Mouse (Mus musculus) forebrain, embryonic 15.5 days (tissue): Measurements from ENCODE around the gene Magi2. TPM values are rescaled to one million over a fixed set of nuclear protein-coding genes. Genes with fewer than 3 reads are reported as not detected.
A peak's percentile ranks its signal among the peaks of the same experiment; 100 is the strongest.

Source experiments
- ATAC-seq: fragments of 200-750 bp; cut with Nextera tagmentation; replicated peaks from 2 replicates; pipeline ENCODE4 v1.8.0; 2017; ENCODE audit warnings: mild to moderate bottlenecking, moderate TSS enrichment, moderate library complexity
- H3K27ac ChIP-seq: fragments of 300-500 bp; sonication (generic); replicated peaks from 2 replicates; pipeline ENCODE4 v1.5.1; 2015; ENCODE audit warnings: mild to moderate bottlenecking, inconsistent platforms
- H3K27me3 ChIP-seq: fragments of 300-500 bp; sonication (generic); 2 replicates; pipeline ENCODE4 v1.6.1; 2015; ENCODE audit warnings: inconsistent platforms
- H3K36me3 ChIP-seq: fragments of 300-500 bp; sonication (generic); 2 replicates; pipeline ENCODE4 v1.6.1; 2015; ENCODE audit warnings: mild to moderate bottlenecking, inconsistent platforms
- H3K4me1 ChIP-seq: fragments of 300-500 bp; sonication (generic); 2 replicates; pipeline ENCODE4 v1.6.1; 2015; ENCODE audit warnings: inconsistent platforms
- H3K4me2 ChIP-seq: fragments of 300-500 bp; sonication (generic); replicated peaks from 2 replicates; pipeline ENCODE4 v1.6.1; 2015; ENCODE audit warnings: mild to moderate bottlenecking, inconsistent platforms
- H3K4me3 ChIP-seq: fragments of 300-500 bp; sonication (generic); 2 replicates; pipeline ENCODE4 v1.5.1; 2015; ENCODE audit warnings: mild to moderate bottlenecking, inconsistent platforms
- H3K9ac ChIP-seq: fragments of 300-500 bp; sonication (generic); replicated peaks from 2 replicates; pipeline ENCODE4 v1.6.1; 2015; ENCODE audit warnings: mild to moderate bottlenecking, inconsistent platforms
- H3K9me3 ChIP-seq: fragments of 300-500 bp; sonication (generic); 2 replicates; pipeline ENCODE4 v1.6.1; 2016; ENCODE audit warnings: inconsistent platforms
- WGBS: fragments of 180-500 bp; shearing (Covaris S2); methylation state at CpG from one replicate; pipeline ENCODE4 v1.1.7; 2015; ENCODE audit warnings: mixed read lengths; 5-methylcytosine and 5-hydroxymethylcytosine counted together
- polyA plus RNA-seq: library from polyadenylated mRNA; unstranded; fragments of >200 nt; fragmentation: Nextera tagmentation; extraction: Ambion mirVana; gene quantifications from 2 replicates; pipeline ENCODE4 v1.2.1, GENCODE M21; 2015

Gene Magi2
- polyA plus RNA-seq, 1 experiment from 2014 or later = 27.2 TPM

GRCm38 (mm10) chr5:20607503-20607902, 1380.7 kb downstream of the Magi2 start:
- H3K4me3 ChIP-seq = no peak overlapping the region
- H3K9ac ChIP-seq = no peak overlapping the region
- no peak for ATAC-seq
- no peak overlapping the region for H3K4me2 ChIP-seq
- H3K9me3 ChIP-seq = no peaks in the 10 kb centered on the region
- 93% methylated on average over 1 of the region's 1 CpGs for WGBS
- no peaks in the 10 kb centered on the region for H3K27me3 ChIP-seq
- H3K27ac ChIP-seq = no peak overlapping the region
- no peaks in the 10 kb centered on the region for H3K4me1 ChIP-seq
- H3K36me3 ChIP-seq = peaks cover 33% of the 10 kb centered on the region

- Histone ChIP-seq H3K27ac (no peak overlapping the region), H3K9ac (no peak overlapping the region), H3K9me3 (no peaks in the 10 kb centered on the region), H3K27me3 (no peaks in the 10 kb centered on the region), H3K4me3 (no peak overlapping the region), H3K4me2 (no peak overlapping the region), H3K4me1 (no peaks in the 10 kb centered on the region), H3K36me3 (peaks cover 33% of the 10 kb centered on the region)
- 88% methylated on average over 12 of the region's 12 CpGs for WGBS
- ATAC-seq = no peak
These were observed 1382.5 kb downstream of the Magi2 start for GRCm38 (mm10) chr5:20609206-20609935.

DNA sequence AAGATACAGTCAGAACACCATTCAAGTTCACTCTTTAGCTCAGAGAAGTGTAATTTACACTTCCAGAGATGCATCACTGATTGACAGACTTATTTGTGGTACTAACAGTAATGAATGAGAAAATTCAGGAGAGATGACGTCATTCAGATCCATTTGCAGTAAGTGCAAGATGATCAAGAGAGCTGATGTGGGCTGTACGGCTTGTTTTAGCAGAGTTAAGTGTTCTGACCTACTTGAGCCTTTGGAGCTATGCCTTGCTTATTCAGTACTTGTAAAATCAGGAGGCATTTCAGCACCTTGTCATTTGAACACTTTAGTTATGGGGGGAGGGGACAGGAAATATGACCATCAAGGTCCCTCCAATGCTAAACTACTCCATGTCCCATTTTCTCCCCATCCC, 1383.8 kb downstream of the Magi2 start:
- ATAC-seq = no peak
- no peak overlapping the region for H3K9ac ChIP-seq
- H3K4me1 ChIP-seq = no peaks in the 10 kb centered on the region
- no peak overlapping the region for H3K4me2 ChIP-seq
- H3K27ac ChIP-seq = no peak overlapping the region
- no peak overlapping the region for H3K4me3 ChIP-seq
- 79% methylated on average over 2 of the region's 2 CpGs for WGBS
- H3K27me3 ChIP-seq = no peaks in the 10 kb centered on the region
- no peaks in the 10 kb centered on the region for H3K9me3 ChIP-seq
- peaks cover 33% of the 10 kb centered on the region for H3K36me3 ChIP-seq

DNA sequence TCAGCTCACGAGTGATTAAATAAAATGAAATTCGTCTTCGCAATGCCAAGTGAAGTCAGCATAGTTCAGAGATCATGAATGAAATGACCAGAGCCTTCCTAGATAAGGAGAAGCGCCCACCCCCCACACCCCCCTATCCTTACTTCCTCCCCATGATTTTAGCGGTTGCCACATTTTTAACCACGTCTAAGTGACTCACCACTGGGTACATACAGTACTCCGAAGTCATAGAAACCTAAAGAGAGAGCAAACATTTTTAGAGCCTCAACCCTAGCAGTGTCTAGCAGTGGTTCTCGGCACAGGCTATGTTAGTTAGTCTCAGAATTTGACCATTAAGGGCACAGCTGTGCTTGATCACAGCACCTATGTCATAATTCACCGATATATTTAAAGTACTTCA, 1385.8 kb downstream of the Magi2 start:
- Histone ChIP-seq H3K27me3 (no peaks in the 10 kb centered on the region), H3K4me3 (no peak overlapping the region), H3K4me2 (no peak overlapping the region), H3K9me3 (no peaks in the 10 kb centered on the region), H3K27ac (no peak overlapping the region), H3K36me3 (peaks cover 33% of the 10 kb centered on the region), H3K4me1 (no peaks in the 10 kb centered on the region), H3K9ac (no peak overlapping the region)
- 96% methylated on average over 9 of the region's 9 CpGs for WGBS
- ATAC-seq = no peak

DNA sequence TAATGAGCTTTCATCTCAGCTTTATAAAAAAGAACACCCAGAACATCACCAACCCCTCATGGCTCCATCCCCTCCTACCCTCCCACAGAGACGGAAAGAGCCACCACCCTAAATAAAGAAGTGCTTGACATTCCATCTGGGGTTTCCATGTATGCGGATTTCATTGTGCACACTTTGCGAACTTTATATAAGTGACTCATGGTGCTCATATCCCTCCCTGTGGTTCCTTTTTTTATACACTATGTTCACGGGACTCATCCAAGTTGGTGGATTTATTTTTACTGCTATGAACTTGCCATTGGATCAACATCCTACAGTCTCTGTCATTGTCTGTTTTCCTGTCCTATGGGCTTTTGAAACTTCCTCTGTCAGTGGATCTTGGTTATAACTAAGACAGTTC, 1388.1 kb downstream of the Magi2 start:
- Histone ChIP-seq H3K4me1 (no peaks in the 10 kb centered on the region), H3K36me3 (peaks cover 24% of the 10 kb centered on the region), H3K9me3 (no peaks in the 10 kb centered on the region), H3K27me3 (no peaks in the 10 kb centered on the region), H3K27ac (no peak overlapping the region), H3K4me2 (no peak overlapping the region), H3K4me3 (no peak overlapping the region), H3K9ac (no peak overlapping the region)
- 90% methylated on average over 4 of the region's 4 CpGs for WGBS
- ATAC-seq = no peak

GRCm38 (mm10) chr5:20620596-20621511, 1394.0 kb downstream of the Magi2 start:
- Histone ChIP-seq H3K9ac (no peak overlapping the region), H3K36me3 (no peaks in the 10 kb centered on the region), H3K27ac (no peak overlapping the region), H3K4me1 (no peaks in the 10 kb centered on the region), H3K27me3 (no peaks in the 10 kb centered on the region), H3K4me3 (no peak overlapping the region), H3K9me3 (no peaks in the 10 kb centered on the region), H3K4me2 (no peak overlapping the region)
- WGBS = 62% methylated on average over 7 of the region's 7 CpGs
- ATAC-seq = no peak

DNA sequence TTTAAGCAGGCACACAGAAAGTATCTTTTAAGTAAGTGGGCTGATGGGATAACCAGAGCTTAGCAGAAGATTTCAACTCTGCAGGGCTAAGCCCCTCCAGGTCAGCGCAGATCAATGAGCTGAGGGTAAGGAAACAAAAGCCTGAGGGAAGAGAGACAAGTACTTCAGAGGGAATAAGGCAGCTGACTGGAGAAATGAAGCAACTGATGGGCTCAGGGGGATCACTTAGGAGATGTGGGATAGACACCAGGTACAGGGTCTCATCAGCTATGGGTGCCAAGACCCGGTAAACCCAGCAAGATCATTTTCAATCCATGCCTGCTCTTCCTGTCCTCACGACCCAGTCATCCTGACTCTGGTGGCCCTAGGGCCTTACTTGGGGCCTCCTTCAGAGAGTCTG, 1395.6 kb downstream of the Magi2 start:
- Histone ChIP-seq H3K9ac (no peak overlapping the region), H3K9me3 (no peaks in the 10 kb centered on the region), H3K4me3 (no peak overlapping the region), H3K36me3 (no peaks in the 10 kb centered on the region), H3K4me2 (no peak overlapping the region), H3K27ac (no peak overlapping the region), H3K4me1 (no peaks in the 10 kb centered on the region), H3K27me3 (no peaks in the 10 kb centered on the region)
- 45% methylated on average over 3 of the region's 3 CpGs for WGBS
- ATAC-seq = 0 out of 2 replicates have a peak, but pooled peaks have one; percentile 35

- no peak overlapping the region for H3K27ac ChIP-seq
- H3K4me3 ChIP-seq = no peak overlapping the region
- no peaks in the 10 kb centered on the region for H3K9me3 ChIP-seq
- H3K36me3 ChIP-seq = no peaks in the 10 kb centered on the region
- 0 out of 2 replicates have a peak, but pooled peaks have one; percentile 61 for ATAC-seq
- 33% methylated on average over 10 of the region's 10 CpGs for WGBS
- no peak overlapping the region for H3K4me2 ChIP-seq
- H3K9ac ChIP-seq = no peak overlapping the region
- H3K4me1 ChIP-seq = no peaks in the 10 kb centered on the region
- H3K27me3 ChIP-seq = no peaks in the 10 kb centered on the region
These were observed 1396.2 kb downstream of the Magi2 start for GRCm38 (mm10) chr5:20622837-20623573.

- WGBS = 75% methylated on average over 2 of the region's 2 CpGs
These were observed 1398.3 kb downstream of the Magi2 start for GRCm38 (mm10) chr5:20625117-20625516.

DNA sequence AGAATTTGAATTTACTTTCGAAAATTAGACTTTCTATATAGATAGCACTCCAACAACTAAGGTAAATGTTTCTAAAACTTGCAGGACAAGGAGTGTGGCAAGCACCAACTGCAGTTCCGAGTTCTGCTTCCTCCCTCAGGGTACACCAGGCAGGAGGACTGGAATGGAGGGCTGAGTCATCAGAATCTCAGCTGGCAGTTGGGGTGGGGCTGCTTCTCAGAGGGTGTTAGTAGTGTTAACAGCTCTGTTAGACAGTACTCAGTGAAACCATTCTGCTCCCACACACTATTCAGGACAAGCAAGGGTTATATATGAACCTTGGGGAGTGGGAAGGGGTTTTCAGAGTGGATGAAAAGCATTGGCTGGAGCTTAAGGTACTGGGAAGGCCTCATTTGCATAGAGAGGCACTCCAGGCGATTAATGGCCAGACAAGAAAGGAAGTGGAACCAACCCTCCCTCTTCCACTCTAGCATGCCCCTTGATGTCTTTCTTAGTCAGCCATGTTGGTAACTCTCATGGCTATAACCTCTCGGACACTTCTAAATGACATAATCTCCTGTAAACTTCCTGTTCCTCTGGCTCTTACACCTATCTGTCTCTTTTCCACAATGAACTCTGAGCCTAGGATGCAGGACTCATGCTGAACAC, 1402.2 kb downstream of the Magi2 start:
- Histone ChIP-seq H3K27me3 (no peaks in the 10 kb centered on the region), H3K9me3 (no peaks in the 10 kb centered on the region), H3K4me2 (no peak overlapping the region), H3K27ac (no peak overlapping the region), H3K4me3 (no peak overlapping the region), H3K9ac (no peak overlapping the region), H3K36me3 (no peaks in the 10 kb centered on the region), H3K4me1 (no peaks in the 10 kb centered on the region)
- ATAC-seq = no peak
- 69% methylated on average over 4 of the region's 4 CpGs for WGBS

More at GRCm38 (mm10) chr5:20625117-20625516, 1398.3 kb downstream of the Magi2 start:
- Histone ChIP-seq H3K4me3 (no peak overlapping the region), H3K4me1 (no peaks in the 10 kb centered on the region), H3K4me2 (no peak overlapping the region), H3K36me3 (no peaks in the 10 kb centered on the region), H3K9ac (no peak overlapping the region), H3K27me3 (no peaks in the 10 kb centered on the region), H3K9me3 (no peaks in the 10 kb centered on the region), H3K27ac (no peak overlapping the region)
- ATAC-seq = no peak

DNA sequence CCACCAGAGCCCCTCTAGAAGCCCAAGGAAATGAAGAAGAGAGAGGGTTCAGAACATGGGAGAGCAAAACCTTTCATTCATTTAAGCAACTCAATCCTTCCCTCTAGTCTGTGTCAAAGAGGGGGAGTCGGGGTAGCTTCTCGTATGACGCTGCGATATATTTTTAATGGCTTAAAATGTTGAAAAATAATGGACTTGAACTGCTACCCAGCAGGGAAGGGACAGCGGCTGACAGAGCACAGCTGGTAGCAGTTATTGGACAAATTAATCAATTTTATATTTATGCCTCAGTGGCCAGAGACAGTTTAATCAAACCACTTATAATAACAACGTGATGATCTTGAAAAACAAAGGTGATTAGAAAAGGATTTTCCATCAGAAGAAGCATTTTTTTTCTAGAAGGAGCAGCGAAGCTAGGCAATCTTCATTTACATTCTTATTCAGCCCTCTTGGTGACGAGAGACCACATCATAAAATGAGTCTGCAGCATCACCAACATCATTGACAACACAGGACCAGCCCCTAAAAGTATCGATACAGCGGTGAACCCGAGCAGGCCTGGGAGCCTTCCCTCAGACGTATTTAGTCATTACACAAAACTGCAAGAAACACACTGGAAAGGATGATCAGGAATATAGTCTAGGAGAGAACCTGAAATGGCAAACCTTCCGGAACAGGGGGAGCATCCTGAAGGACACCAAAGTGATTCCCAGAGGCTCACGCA, 1407.4 kb downstream of the Magi2 start:
- no peaks in the 10 kb centered on the region for H3K27me3 ChIP-seq
- H3K4me2 ChIP-seq = no peak overlapping the region
- ATAC-seq = no peak
- H3K27ac ChIP-seq = no peak overlapping the region
- no peak overlapping the region for H3K9ac ChIP-seq
- H3K4me3 ChIP-seq = no peak overlapping the region
- H3K4me1 ChIP-seq = no peaks in the 10 kb centered on the region
- no peaks in the 10 kb centered on the region for H3K9me3 ChIP-seq
- WGBS = 64% methylated on average over 14 of the region's 14 CpGs
- H3K36me3 ChIP-seq = no peaks in the 10 kb centered on the region
